Mouse (Mus musculus) embryonic facial prominence, embryonic 14.5 days (tissue): Measurements from ENCODE around the gene Ahcyl1. TPM values are rescaled to one million over a fixed set of nuclear protein-coding genes. Genes with fewer than 3 reads are reported as not detected.

ENCODE experiments used
- ATAC-seq: fragments of 200-750 bp; cut with Nextera tagmentation; 2 replicates; pipeline ENCODE4 v1.8.0; 2017; ENCODE audit warnings: low read depth, moderate number of reproducible peaks, moderate TSS enrichment
- DNase-seq: peaks from one replicate; pipeline ENCODE4 v3.0.0-alpha.2; 2015; ENCODE audit warnings: low spot score
- H3K27ac ChIP-seq: fragments of 300-500 bp; sonication (generic); replicated peaks from 2 replicates; pipeline ENCODE4 v1.5.1; 2014; ENCODE audit warnings: low read depth, mild to moderate bottlenecking, low read length, moderate library complexity
- H3K27me3 ChIP-seq: fragments of 300-500 bp; sonication (generic); replicated peaks from 2 replicates; pipeline ENCODE4 v1.6.1; 2014; ENCODE audit warnings: low read length; ENCODE audit not compliant: control insufficient read depth, insufficient read depth
- H3K36me3 ChIP-seq: fragments of 300-500 bp; sonication (generic); 2 replicates; pipeline ENCODE4 v1.6.1; 2014; ENCODE audit warnings: low read length, mixed read lengths; ENCODE audit not compliant: control insufficient read depth, insufficient read depth
- H3K4me1 ChIP-seq: fragments of 300-500 bp; sonication (generic); 2 replicates; pipeline ENCODE4 v1.6.1; 2014; ENCODE audit warnings: antibody characterized with exemption, low read length; ENCODE audit not compliant: control insufficient read depth, insufficient read depth
- H3K4me2 ChIP-seq: fragments of 300-500 bp; sonication (generic); 2 replicates; pipeline ENCODE4 v1.6.1; 2014; ENCODE audit warnings: low read depth, mild to moderate bottlenecking, low read length, moderate library complexity, mixed read lengths
- H3K4me3 ChIP-seq: fragments of 300-500 bp; sonication (generic); 2 replicates; pipeline ENCODE4 v1.5.1; 2014; ENCODE audit warnings: low read depth, mild to moderate bottlenecking, low read length
- H3K9ac ChIP-seq: fragments of 300-500 bp; sonication (generic); 2 replicates; pipeline ENCODE4 v1.6.1; 2014; ENCODE audit warnings: low read depth, mild to moderate bottlenecking, low read length, moderate library complexity, mixed read lengths
- H3K9me3 ChIP-seq: fragments of 300-500 bp; sonication (generic); 2 replicates; pipeline ENCODE4 v1.6.1; 2016; ENCODE audit warnings: low read length; ENCODE audit not compliant: control insufficient read depth
- whole genome bisulfite sequencing: fragments of 180-500 bp; shearing (Covaris S2); extraction: QIAGEN DNeasy Blood & Tissue Kit; methylation state at CpG from one replicate; pipeline ENCODE4 v1.1.7; 2014; 5-methylcytosine and 5-hydroxymethylcytosine counted together
- polyA plus RNA-seq: library from polyadenylated mRNA; unstranded; fragments of >200 nt; fragmentation: Nextera tagmentation; extraction: Ambion mirVana; gene quantifications from 2 replicates; pipeline ENCODE4 v1.2.1, GENCODE M21; 2014

Gene Ahcyl1
- polyA plus RNA-seq, result 89.3 and 95.0 TPM in 2 replicates

- Histone ChIP-seq H3K9me3 (no peaks in the 10 kb centered on the region), H3K27ac (peak within 1 kb of the TSS; percentile 93), H3K4me3 (peak within 1 kb of the TSS; percentile 88), H3K4me1 (peaks cover 28% of the 10 kb centered on the region), H3K4me2 (peak within 1 kb of the TSS; percentile 87), H3K36me3 (no peaks in the 10 kb centered on the region), H3K9ac (peak within 1 kb of the TSS; percentile 97), H3K27me3 (no peaks in the 10 kb centered on the region)
- WGBS, result 0% methylated on average over 38 of the region's 93 CpGs
- DNase-seq (peak; percentile 98), ATAC-seq (peak; percentile 98)
These were observed at the start of gene Ahcyl1 for GRCm38 (mm10) chr3:107695948-107696881. TSS of gene Ahcyl1 (minus strand) at chr3:107696560.

- DNase-seq (no peak), ATAC-seq (no peak)
- Histone ChIP-seq H3K4me2 (no peak overlapping the region), H3K9me3 (no peaks in the 10 kb centered on the region), H3K36me3 (peaks cover 74% of the 10 kb centered on the region), H3K4me3 (no peak overlapping the region), H3K27me3 (no peaks in the 10 kb centered on the region), H3K9ac (no peak overlapping the region), H3K27ac (no peak overlapping the region), H3K4me1 (peaks cover 11% of the 10 kb centered on the region)
- 90% methylated on average over 3 of the region's 3 CpGs for WGBS
These were observed 49.7 kb upstream of the Ahcyl1 start for GRCm38 (mm10) chr3:107746026-107746425.

- ATAC-seq (no peak), DNase-seq (no peak)
- Histone ChIP-seq H3K36me3 (peaks cover 50% of the 10 kb centered on the region), H3K27me3 (no peaks in the 10 kb centered on the region), H3K27ac (no peak overlapping the region), H3K4me3 (no peak overlapping the region), H3K4me2 (no peak overlapping the region), H3K9me3 (no peaks in the 10 kb centered on the region), H3K4me1 (peaks cover 30% of the 10 kb centered on the region), H3K9ac (no peak overlapping the region)
- WGBS, result 88% methylated on average over 1 of the region's 1 CpGs
These were observed 47.3 kb upstream of the Ahcyl1 start for GRCm38 (mm10) chr3:107743650-107744049.

GRCm38 (mm10) chr3:107743107-107743506 lies 46.7 kb upstream of the Ahcyl1 start:
- Histone ChIP-seq H3K27ac (no peak overlapping the region), H3K4me2 (no peak overlapping the region), H3K9me3 (no peaks in the 10 kb centered on the region), H3K36me3 (peaks cover 45% of the 10 kb centered on the region), H3K27me3 (no peaks in the 10 kb centered on the region), H3K4me3 (no peak overlapping the region), H3K4me1 (peaks cover 30% of the 10 kb centered on the region), H3K9ac (no peak overlapping the region)
- ATAC-seq, result no peak
- DNase-seq, result peak; percentile 42
- WGBS, result 24% methylated on average over 3 of the region's 3 CpGs

- DNase-seq (no peak), ATAC-seq (no peak)
- peaks cover 41% of the 10 kb centered on the region for H3K36me3 ChIP-seq
- no peaks in the 10 kb centered on the region for H3K27me3 ChIP-seq
- H3K4me2 ChIP-seq, result no peak overlapping the region
- H3K4me3 ChIP-seq, result no peak overlapping the region
- peaks cover 30% of the 10 kb centered on the region for H3K4me1 ChIP-seq
- 91% methylated on average over 10 of the region's 10 CpGs for WGBS
- H3K27ac ChIP-seq, result peak overlapping the region; percentile 88
- H3K9me3 ChIP-seq, result no peaks in the 10 kb centered on the region
- H3K9ac ChIP-seq, result no peak overlapping the region
These were observed 45.8 kb upstream of the Ahcyl1 start for GRCm38 (mm10) chr3:107742071-107742710.

GRCm38 (mm10) chr3:107741387-107741786 lies 45.0 kb upstream of the Ahcyl1 start:
- H3K4me1 ChIP-seq, result peaks cover 30% of the 10 kb centered on the region
- ATAC-seq (no peak), DNase-seq (no peak)
- no peaks in the 10 kb centered on the region for H3K9me3 ChIP-seq
- H3K36me3 ChIP-seq, result peaks cover 33% of the 10 kb centered on the region
- H3K9ac ChIP-seq, result peak overlapping the region; percentile 41; the same call in 1 of the 2 replicates
- peak overlapping the region; percentile 88 for H3K27ac ChIP-seq
- H3K4me2 ChIP-seq, result no peak overlapping the region
- H3K4me3 ChIP-seq, result no peak overlapping the region
- H3K27me3 ChIP-seq, result no peaks in the 10 kb centered on the region

- Histone ChIP-seq H3K4me2 (no peak overlapping the region), H3K27ac (peak overlapping the region; percentile 88), H3K9me3 (no peaks in the 10 kb centered on the region), H3K27me3 (no peaks in the 10 kb centered on the region), H3K4me1 (peaks cover 30% of the 10 kb centered on the region), H3K4me3 (no peak overlapping the region), H3K9ac (peak overlapping the region; percentile 41; the same call in 1 of the 2 replicates), H3K36me3 (peaks cover 26% of the 10 kb centered on the region)
- ATAC-seq, result peak; percentile 91
- 8% methylated on average over 6 of the region's 6 CpGs for WGBS
- DNase-seq, result peak; percentile 93
These were observed 44.3 kb upstream of the Ahcyl1 start for GRCm38 (mm10) chr3:107740578-107741207.

- H3K27ac ChIP-seq, result peak overlapping the region; percentile 88
- H3K4me2 ChIP-seq, result no peak overlapping the region
- DNase-seq, result peak; percentile 27
- H3K9ac ChIP-seq, result no peak overlapping the region
- H3K36me3 ChIP-seq, result peaks cover 20% of the 10 kb centered on the region; the same call in 1 of the 2 replicates
- ATAC-seq, result 0 out of 2 replicates have a peak, but pooled peaks have one; percentile 23
- no peaks in the 10 kb centered on the region for H3K27me3 ChIP-seq
- 50% methylated on average over 2 of the region's 2 CpGs for WGBS
- H3K4me3 ChIP-seq, result no peak overlapping the region
- H3K4me1 ChIP-seq, result peaks cover 30% of the 10 kb centered on the region
- H3K9me3 ChIP-seq, result no peaks in the 10 kb centered on the region
These were observed 43.6 kb upstream of the Ahcyl1 start for GRCm38 (mm10) chr3:107739966-107740365.
